In the genomic region with DNA sequence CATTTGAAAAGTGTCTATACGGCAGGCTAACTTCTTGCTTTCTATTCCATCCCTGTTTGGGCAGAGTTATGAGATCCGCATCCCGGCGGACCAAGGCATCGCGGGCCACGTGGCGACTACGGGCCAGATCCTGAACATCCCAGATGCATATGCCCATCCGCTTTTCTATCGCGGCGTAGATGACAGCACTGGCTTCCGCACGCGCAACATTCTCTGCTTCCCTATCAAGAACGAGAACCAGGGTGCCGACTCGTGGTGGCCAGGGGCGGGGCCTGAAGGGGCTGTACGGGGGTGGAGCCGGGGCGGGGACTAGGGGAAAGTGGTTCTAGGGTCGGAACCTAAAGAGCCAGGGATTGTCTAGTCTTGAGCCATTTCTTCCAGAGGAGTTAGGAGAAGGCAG, we compare ENCODE assay signal across 8 mouse cellular contexts.
DNase-seq lines count a peak whose midpoint lies in the region; ATAC-seq lines count a peak whose summit lies in the region.

No protein-coding gene starts in this region.

- WGBS in heart, embryonic 15.5 days: 8% methylated on average over 24 of the region's 24 CpGs
- WGBS in heart, embryonic 16.5 days: 9% methylated on average over 24 of the region's 24 CpGs

- 0 out of 2 replicates have a peak, but pooled peaks cover 9% of the 10 kb centered on the region for H3K4me1 ChIP-seq in heart, embryonic 15.5 days (replicated peaks)
- H3K4me1 ChIP-seq in heart, embryonic 16.5 days (ENCODE audit: control insufficient read depth, insufficient read depth, low read length): 0 out of 2 replicates have a peak, but pooled peaks cover 5% of the 10 kb centered on the region

- no peak overlapping the region for H3K27ac ChIP-seq in heart, embryonic 15.5 days
- H3K27ac ChIP-seq in heart, embryonic 16.5 days (ENCODE audit: low read length): no peak overlapping the region

- H3K9ac ChIP-seq in heart, embryonic 15.5 days: no peak overlapping the region
- H3K9ac ChIP-seq in heart, embryonic 16.5 days (ENCODE audit: low read length): 0 out of 2 replicates have a peak overlapping the region, but pooled peaks have one; percentile 3

- no peak for DNase-seq in heart, adult 9 months (ENCODE audit: low spot score in 2 of 2)
- DNase-seq in adrenal gland, postnatal 25 days: peak; percentile 39
- peak; percentile 62 for DNase-seq in liver
- DNase-seq in neural tube, embryonic 10.5 days (ENCODE audit: extremely low spot score, low spot score): peak; percentile 44
- no peak for DNase-seq in c-Kit-positive CD71-positive TER-119-positive erythroid progenitor cells, embryonic 14.5 days (ENCODE audit: low spot score)

- H3K36me3 ChIP-seq in heart, embryonic 15.5 days: no peaks in the 10 kb centered on the region
- no peaks in the 10 kb centered on the region for H3K36me3 ChIP-seq in heart, embryonic 16.5 days (ENCODE audit: control insufficient read depth, insufficient read depth)

- no peak for ATAC-seq in heart, embryonic 15.5 days (replicated peaks; ENCODE audit: insufficient number of reproducible peaks, insufficient read depth, low FRiP score, low read depth)
- no peak for ATAC-seq in heart, embryonic 16.5 days (replicated peaks; ENCODE audit: extremely low read depth, insufficient read depth, low FRiP score)
- no peak for ATAC-seq in cerebellum, adult (ENCODE audit: insufficient number of reproducible peaks, low FRiP score, low TSS enrichment)

- peak overlapping the region; percentile 28 for H3K4me3 ChIP-seq in heart, embryonic 15.5 days
- H3K4me3 ChIP-seq in heart, embryonic 16.5 days (ENCODE audit: low read length): peak overlapping the region; percentile 20

- peak overlapping the region; percentile 53 for H3K4me2 ChIP-seq in heart, embryonic 15.5 days
- peak overlapping the region; percentile 56 for H3K4me2 ChIP-seq in heart, embryonic 16.5 days (ENCODE audit: low read depth, low read length)

- H3K27me3 ChIP-seq in heart, embryonic 15.5 days: peaks cover 56% of the 10 kb centered on the region
- H3K27me3 ChIP-seq in heart, embryonic 16.5 days (ENCODE audit: control insufficient read depth, insufficient read depth, low read length): peaks cover 30% of the 10 kb centered on the region

- H3K9me3 ChIP-seq in heart, embryonic 15.5 days (replicated peaks): no peaks in the 10 kb centered on the region
- H3K9me3 ChIP-seq in heart, embryonic 16.5 days (replicated peaks; ENCODE audit: control insufficient read depth, low read length): no peaks in the 10 kb centered on the region

Comparison
In these comparisons a context has a peak if more than half of its experiments do, and no peak if none do; other contexts are left out.
1. DNase-seq: peak in adrenal gland, postnatal 25 days (single experiment), liver (single experiment) and neural tube, embryonic 10.5 days (single experiment); none in heart, adult 9 months (0 of 2) and c-Kit-positive CD71-positive TER-119-positive erythroid progenitor cells, embryonic 14.5 days (single experiment).